Comparison of ENCODE assay signal across 16 mouse cellular contexts in the genomic region with DNA sequence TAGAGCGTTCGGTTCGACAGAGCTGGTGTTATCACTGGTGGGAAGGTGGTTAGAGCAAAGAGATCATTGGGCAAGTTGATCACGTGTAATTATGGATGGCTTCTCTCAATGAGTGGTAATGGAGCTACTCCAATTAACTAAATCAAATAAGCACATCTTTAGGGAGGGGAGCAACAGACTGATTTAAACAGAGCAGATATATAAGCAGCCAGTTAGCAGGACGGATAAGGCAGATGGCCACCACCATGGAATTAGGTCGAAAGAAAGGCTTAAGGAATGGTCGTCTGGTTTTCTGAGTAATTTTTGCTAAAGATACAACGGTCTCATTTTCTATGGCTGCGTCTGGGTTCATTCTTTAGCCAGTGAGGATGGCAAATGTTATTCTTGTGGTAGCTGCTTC.
"Had no signal": no experiment of that assay in that cellular context is flagged by ENCODE, and none has a peak within 500 bp of the region (broad histone marks: within the 10 kb centered on the region; RNA-seq: fewer than 3 reads in every experiment).

No protein-coding gene starts in this region.

- DNase-seq: heart, adult 2 months; heart, postnatal 10 days; heart, postnatal 14 days; heart, postnatal 36 days; heart, postnatal 4 days; kidney, adult 18-20 months; kidney, adult 2 months; kidney, adult 8-10 months; kidney, adult 9 months; kidney, postnatal 10 days; kidney, postnatal 14 days; kidney, postnatal 25 days; kidney, postnatal 36 days; kidney, postnatal 4 days; layer of hippocampus, adult 9-11 months; layer of hippocampus, postnatal 36 days had no signal
